Mouse (Mus musculus) bone marrow macrophage, adult 2 months (primary cell): Measurements from ENCODE around the gene Pdxk. TPM values are rescaled to one million over a fixed set of nuclear protein-coding genes. Genes with fewer than 3 reads are reported as not detected.
"Not testable (repeated sequence)": the region's sequence is repeated elsewhere in the genome, so short reads cannot be mapped to it uniquely, and the experiment has no call there.

Experiments used
- H3K27ac ChIP-seq: 2 replicates; pipeline ENCODE4 v1.5.1; 2012; ENCODE audit warnings: low read depth, low read length; ENCODE audit not compliant: insufficient read depth
- H3K4me1 ChIP-seq: 2 replicates; pipeline ENCODE4 v1.6.1; 2012; ENCODE audit warnings: low read length; ENCODE audit not compliant: control insufficient read depth, insufficient read depth
- H3K4me3 ChIP-seq: 2 replicates; pipeline ENCODE4 v1.5.1; 2012; ENCODE audit warnings: mild to moderate bottlenecking, low read length, moderate library complexity; ENCODE audit not compliant: insufficient read depth
- CTCF ChIP-seq: IDR thresholded peaks from 2 replicates; pipeline ENCODE4 v1.5.1; 2012; ENCODE audit warnings: low read depth, mild to moderate bottlenecking, low read length, moderate library complexity
- POLR2A ChIP-seq: IDR thresholded peaks from 2 replicates; pipeline ENCODE4 v1.6.1; 2012; ENCODE audit warnings: mild to moderate bottlenecking, low read depth, low read length, borderline replicate concordance
- polyA plus RNA-seq: library from polyadenylated mRNA; stranded (reverse); fragments of >200 nt; gene quantifications from 2 replicates; pipeline ENCODE4 v1.2.4, GENCODE M21; 2012; ENCODE audit not compliant: missing spikeins, insufficient read depth, insufficient read length

The Pdxk gene
- 112 and 121 TPM in 2 replicates for polyA plus RNA-seq

DNA sequence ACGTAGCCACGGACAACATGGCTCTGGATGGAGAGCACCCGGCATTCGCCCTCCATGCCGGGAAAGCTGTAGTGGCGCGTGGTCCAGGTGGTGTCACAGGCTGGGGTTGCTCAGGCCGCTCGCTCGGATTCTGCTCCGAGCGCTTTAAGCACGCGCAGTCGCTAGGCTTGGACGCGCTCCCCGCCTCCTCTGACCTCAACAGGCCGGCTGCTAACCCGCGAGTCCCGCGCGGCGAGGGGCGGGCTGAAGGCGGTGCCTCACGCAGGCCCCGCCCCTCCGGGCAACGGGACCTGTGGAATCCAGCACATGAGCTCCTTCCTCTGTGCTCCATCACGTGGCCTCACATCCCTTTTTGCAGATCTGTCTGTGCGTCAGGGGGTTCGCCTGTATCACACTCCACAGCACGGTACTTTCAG lies at the start of gene Pdxk:
TSS of gene Pdxk (minus strand) at position 184 of the 416 bp plus-strand sequence.
- peak; percentile 91 for TF ChIP-seq POLR2A
- TF ChIP-seq CTCF, result no peak
- Histone ChIP-seq H3K4me3 (peak within 1 kb of the TSS; percentile 93), H3K4me1 (peaks cover 54% of the 10 kb centered on the region), H3K27ac (peak within 1 kb of the TSS; percentile 96)

DNA sequence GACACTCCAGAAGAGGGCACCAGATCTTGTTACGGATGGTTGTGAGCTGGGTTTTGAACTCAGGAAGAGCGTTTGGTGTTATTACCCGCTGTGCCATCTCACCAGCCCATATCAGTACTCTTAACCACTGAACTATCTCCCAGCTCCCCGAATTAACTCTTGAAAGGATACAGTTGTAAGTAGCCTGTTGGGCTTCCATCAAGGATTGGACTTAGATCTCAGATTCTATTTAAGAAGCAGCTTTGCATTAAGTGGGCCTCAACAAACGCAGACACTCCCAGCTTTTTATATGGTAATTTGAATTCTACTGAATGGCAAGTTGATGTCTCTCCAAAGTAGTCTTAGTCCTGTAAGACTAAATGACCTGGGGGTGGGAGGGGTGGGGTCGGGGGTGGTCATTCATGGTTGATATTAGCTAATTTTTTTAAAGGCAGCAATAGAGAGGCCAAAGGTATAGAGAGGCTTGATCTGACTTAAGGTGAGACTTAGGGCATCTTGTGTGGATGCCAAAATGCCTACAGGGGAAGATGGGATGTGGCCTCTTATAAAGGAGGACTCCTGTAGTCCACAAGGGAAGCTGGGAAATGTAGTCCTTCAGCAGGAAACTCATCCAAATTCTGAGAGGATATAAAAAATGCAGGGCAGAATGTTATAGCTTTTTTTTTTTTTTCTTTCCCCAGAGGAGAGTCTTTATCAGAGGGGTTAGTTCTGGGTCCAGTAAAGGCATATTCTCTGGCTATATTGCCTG lies 38.4 kb upstream of the Pdxk start:
- H3K4me1 ChIP-seq, result no peaks in the 10 kb centered on the region
- H3K27ac ChIP-seq, result no peak overlapping the region
- H3K4me3 ChIP-seq, result no peak overlapping the region
- no peak for TF ChIP-seq CTCF
- TF ChIP-seq POLR2A, result no peak

DNA sequence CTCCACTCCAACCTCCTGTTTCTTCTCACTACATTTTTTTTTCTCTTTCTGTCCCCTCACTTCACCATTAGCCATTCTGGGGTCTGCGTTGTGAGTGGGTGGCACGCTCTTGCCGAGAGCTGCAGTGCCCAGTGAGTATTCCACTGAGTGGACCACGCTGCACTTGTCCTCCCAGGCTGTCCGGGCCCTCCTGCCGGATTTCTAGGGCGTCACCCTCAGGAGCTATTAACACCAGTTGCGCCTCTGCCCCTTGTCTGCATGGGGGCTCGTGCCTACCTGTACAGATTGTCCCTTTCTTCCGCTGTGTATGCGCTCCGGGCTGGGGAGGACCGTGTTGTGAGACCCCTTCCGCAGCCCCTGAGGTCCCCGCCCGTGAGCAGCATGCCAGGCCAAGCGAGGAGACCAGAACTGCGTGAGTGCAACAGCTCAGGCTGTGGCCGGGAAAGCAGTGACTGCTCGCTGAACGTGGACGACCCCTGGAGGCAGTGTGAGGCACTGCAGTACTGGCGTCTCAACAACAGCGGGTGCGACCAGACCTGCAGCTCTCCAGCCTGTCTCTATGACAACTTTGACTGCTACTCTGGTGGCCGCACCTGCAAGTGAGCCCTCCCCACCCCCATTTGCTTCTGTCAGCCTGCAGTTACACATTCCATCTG lies 22.8 kb upstream of the Pdxk start:
- Histone ChIP-seq H3K27ac (no peak overlapping the region), H3K4me3 (peak overlapping the region; percentile 4; the same call in 1 of the 2 replicates)

DNA sequence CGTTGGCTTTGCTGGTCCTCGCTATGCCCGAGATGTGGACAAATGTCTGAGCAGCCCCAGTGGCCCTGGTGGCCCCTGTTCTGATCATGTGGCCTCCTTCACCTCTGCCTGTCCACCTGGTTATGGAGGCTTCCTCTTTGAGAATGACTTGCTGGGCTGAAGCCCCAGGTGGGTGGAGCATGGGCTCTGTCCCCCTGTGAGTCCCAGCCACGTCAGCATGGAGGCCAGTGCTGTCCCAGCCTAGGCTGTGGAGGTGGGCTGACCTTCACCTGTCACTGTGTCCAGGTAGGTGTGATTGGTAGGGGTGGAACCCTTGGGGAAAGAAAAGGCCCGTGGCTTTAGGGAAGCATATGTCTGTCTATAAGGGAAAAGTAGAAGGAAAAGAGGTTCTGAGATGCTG lies 22.1 kb upstream of the Pdxk start:
- H3K4me1 ChIP-seq, result peaks cover 5% of the 10 kb centered on the region; the same call in 1 of the 2 replicates
- no peak overlapping the region for H3K27ac ChIP-seq
- H3K4me3 ChIP-seq, result no peak overlapping the region
- no peak for TF ChIP-seq CTCF
- TF ChIP-seq POLR2A, result no peak

More for the DNA sequence above, 22.8 kb upstream of the Pdxk start:
- TF ChIP-seq POLR2A (no peak), CTCF (peak; percentile 47)
- peaks cover 5% of the 10 kb centered on the region; the same call in 1 of the 2 replicates for H3K4me1 ChIP-seq

DNA sequence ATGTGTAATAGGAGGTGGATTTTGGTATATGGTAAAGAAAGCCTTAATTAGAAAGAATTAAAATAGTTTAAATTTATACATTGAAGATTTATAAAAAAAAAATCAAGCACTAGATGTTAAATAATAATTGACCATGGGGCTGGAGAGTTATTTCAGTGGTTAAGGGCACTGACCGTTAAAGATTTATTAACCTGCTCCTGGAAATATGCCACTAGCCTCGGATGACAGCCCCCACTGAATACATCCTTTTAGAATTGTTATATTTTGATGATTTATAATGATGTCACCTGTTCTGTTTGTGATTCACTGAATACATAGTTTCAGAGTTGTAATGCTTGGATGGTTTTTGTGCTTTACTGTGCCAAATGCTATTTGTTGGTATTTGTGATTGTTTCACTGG lies 20.6 kb upstream of the Pdxk start:
- peaks cover 13% of the 10 kb centered on the region for H3K4me1 ChIP-seq
- not testable (repeated sequence) for H3K4me3 ChIP-seq, H3K27ac ChIP-seq

DNA sequence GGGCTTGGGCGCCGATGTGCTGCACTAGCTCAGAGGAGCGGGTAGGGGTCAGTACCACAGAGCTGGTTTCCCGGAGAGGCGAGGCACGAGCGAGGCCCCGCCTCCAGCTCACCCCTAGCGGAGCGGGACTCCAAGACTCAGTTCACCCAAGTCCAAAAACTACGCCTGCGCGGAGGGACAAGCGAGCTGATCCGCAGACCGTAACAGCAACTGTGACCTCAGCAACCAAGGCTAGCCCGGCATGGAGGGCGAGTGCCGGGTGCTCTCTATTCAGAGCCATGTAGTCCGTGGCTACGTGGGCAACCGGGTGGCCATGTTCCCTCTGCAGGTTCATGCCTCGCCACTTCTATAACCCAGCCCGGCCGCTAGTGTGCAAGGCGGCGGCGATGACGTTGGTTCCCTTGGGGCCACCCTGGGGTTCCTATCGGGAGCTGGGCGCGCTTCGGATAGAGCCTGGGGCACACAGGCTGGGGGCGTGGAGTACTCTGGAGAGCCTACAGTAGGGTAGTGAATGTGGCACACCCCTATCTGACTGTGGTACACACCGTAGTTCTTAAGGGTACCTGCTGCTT lies 17.2 kb upstream of the Pdxk start:
- Histone ChIP-seq H3K27ac (peak overlapping the region; percentile 87), H3K4me1 (peaks cover 30% of the 10 kb centered on the region)
- TF ChIP-seq POLR2A (no peak), CTCF (no peak)

DNA sequence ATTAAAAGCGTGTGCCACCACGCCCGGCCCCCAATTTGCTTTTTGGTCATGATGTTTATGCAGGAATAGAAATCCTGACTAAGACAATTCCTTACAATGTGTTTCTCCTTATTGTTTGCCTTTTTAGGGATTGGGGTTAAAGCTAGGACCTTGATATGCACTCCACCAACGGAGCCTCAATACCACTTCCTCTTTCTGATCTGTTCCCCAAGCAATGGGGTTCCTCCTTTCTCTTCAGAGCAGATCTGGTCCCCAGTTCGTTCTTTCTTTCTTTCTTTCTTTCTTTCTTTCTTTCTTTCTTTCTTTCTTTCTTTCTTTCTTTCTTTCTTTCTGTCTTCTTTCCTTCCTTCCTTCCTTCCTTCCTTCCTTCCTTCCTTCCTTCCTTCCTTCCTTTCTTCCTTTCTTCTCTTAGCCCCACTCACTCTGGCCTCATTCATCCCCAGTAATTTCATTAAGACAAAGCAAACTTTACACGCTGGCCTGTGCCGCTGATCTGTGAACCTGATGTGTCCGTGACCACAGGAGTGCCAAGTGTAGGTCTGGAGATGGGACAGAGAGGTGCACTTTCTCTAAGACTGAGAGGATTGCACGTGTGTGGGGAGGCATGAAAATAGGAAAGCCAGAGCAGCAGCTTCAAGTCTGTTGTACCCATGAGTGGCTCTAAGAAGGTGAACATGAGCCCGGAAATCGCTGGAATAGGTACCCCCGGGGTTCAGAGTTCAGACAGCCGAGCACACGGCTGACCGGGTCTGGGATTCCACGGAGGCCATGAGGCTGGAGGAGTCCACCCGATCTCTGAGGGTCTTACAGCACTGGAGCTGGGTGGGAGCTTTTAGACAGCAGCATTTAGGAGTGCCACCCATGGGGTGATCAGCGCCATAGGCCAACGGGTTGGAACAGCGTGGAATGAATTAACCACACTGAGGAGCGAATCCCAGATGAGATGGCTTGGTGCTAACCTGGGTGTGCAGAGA lies 16.5 kb upstream of the Pdxk start:
- TF ChIP-seq POLR2A, result no peak
- no peak for TF ChIP-seq CTCF
- peak overlapping the region; percentile 90 for H3K27ac ChIP-seq
- peak overlapping the region; percentile 24 for H3K4me3 ChIP-seq
- peaks cover 36% of the 10 kb centered on the region for H3K4me1 ChIP-seq

More for the DNA sequence above, 17.2 kb upstream of the Pdxk start:
- H3K4me3 ChIP-seq, result peak overlapping the region; percentile 24

DNA sequence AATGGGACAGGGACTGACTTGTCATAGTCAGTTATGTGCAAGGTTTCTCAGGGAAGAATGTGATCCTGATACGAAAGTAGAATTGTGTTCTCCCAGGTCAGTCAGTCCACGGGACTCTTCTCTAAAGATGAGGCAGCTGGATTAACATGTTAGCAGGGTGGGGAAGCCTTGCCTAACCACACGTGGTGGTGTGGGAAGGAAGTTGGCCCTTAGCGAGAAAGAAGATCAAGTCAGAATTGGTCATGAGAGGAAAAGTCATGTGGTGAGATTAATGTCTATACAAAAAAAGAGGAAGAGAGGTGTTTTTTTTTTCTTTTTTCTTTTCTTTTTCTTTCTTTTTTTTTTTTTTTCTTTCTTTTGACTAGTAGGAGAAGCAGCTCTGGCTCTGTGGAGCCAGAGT lies 12.0 kb upstream of the Pdxk start:
- H3K27ac ChIP-seq, result peak overlapping the region; percentile 84

DNA sequence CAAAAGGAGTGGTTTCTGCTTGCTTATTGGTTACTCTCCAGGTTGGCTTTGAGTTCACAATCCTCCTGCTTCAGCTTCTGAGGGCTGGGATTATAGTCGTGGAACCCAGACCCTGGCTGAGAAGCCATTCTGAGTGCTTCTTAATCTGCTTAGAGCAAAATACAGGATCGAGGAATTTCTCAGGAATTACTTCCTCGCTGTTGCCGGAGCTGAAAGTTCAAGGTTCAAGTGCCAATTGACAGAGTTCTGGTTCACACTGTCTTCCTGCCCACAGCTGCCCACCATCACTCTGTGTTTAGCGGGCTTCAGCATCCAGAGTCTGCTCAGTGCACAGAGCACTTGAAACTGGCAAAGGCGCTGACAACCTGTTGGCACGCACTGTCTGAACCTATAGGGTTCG lies 10.0 kb upstream of the Pdxk start:
- Histone ChIP-seq H3K4me1 (peaks cover 53% of the 10 kb centered on the region), H3K4me3 (no peak overlapping the region), H3K27ac (no peak overlapping the region)
- TF ChIP-seq CTCF, result no peak
- no peak for TF ChIP-seq POLR2A

More for the DNA sequence above, 12.0 kb upstream of the Pdxk start:
- Histone ChIP-seq H3K4me3 (no peak overlapping the region), H3K4me1 (peaks cover 44% of the 10 kb centered on the region)
- TF ChIP-seq POLR2A (no peak), CTCF (no peak)
